Mouse (Mus musculus) midbrain, embryonic 11.5 days (tissue): ENCODE data around the gene Nox4. TPM values are rescaled to one million over a fixed set of nuclear protein-coding genes. Genes with fewer than 3 reads are reported as not detected.
"Not testable (repeated sequence)": the region's sequence is repeated elsewhere in the genome, so short reads cannot be mapped to it uniquely, and the experiment has no call there.

Source experiments
- ATAC-seq: fragments of 200-750 bp; cut with Nextera tagmentation; 2 replicates; pipeline ENCODE4 v1.8.0; 2017; ENCODE audit warnings: moderate TSS enrichment, moderate library complexity; ENCODE audit not compliant: low FRiP score
- DNase-seq: peaks from one replicate; pipeline ENCODE4 v3.0.0; 2015; ENCODE audit warnings: low spot score; ENCODE audit errors: missing footprints
- H3K27ac ChIP-seq: fragments of 300-500 bp; sonication (generic); 2 replicates; pipeline ENCODE4 v1.5.1; 2014; ENCODE audit warnings: low read depth, low read length
- H3K27me3 ChIP-seq: fragments of 300-500 bp; sonication (generic); 2 replicates; pipeline ENCODE4 v1.6.1; 2014; ENCODE audit warnings: mild to moderate bottlenecking, low read length, moderate library complexity, mixed read lengths; ENCODE audit not compliant: control insufficient read depth, insufficient read depth
- H3K36me3 ChIP-seq: fragments of 300-500 bp; sonication (generic); 2 replicates; pipeline ENCODE4 v1.6.1; 2014; ENCODE audit warnings: mild to moderate bottlenecking, low read length, moderate library complexity, mixed read lengths; ENCODE audit not compliant: control insufficient read depth, insufficient read depth
- H3K4me1 ChIP-seq: fragments of 300-500 bp; sonication (generic); 2 replicates; pipeline ENCODE4 v1.6.1; 2014; ENCODE audit warnings: low read length; ENCODE audit not compliant: control insufficient read depth, insufficient read depth
- H3K4me2 ChIP-seq: fragments of 300-500 bp; sonication (generic); 2 replicates; pipeline ENCODE4 v1.6.1; 2014; ENCODE audit warnings: mild to moderate bottlenecking, moderate library complexity
- H3K4me3 ChIP-seq: fragments of 300-500 bp; sonication (generic); 2 replicates; pipeline ENCODE4 v1.5.1; 2014; ENCODE audit warnings: low read depth, low read length
- H3K9ac ChIP-seq: fragments of 300-500 bp; sonication (generic); 2 replicates; pipeline ENCODE4 v1.6.1; 2014; ENCODE audit warnings: low read length
- H3K9me3 ChIP-seq: fragments of 300-500 bp; sonication (generic); 2 replicates; pipeline ENCODE4 v1.6.1; 2016; ENCODE audit warnings: low read length; ENCODE audit not compliant: control insufficient read depth
- WGBS: fragments of 180-500 bp; shearing (Covaris S2); extraction: QIAGEN DNeasy Blood & Tissue Kit; methylation state at CpG from one replicate; pipeline ENCODE4 v1.1.7; 2014; 5-methylcytosine and 5-hydroxymethylcytosine counted together
- polyA plus RNA-seq: library from polyadenylated mRNA; unstranded; fragments of >200 nt; fragmentation: Nextera tagmentation; extraction: Ambion mirVana; gene quantifications from 2 replicates; pipeline ENCODE4 v1.2.1, GENCODE M21; 2014

The Nox4 gene
- polyA plus RNA-seq, 1 experiment from 2014 or later = 3.0 TPM

DNA sequence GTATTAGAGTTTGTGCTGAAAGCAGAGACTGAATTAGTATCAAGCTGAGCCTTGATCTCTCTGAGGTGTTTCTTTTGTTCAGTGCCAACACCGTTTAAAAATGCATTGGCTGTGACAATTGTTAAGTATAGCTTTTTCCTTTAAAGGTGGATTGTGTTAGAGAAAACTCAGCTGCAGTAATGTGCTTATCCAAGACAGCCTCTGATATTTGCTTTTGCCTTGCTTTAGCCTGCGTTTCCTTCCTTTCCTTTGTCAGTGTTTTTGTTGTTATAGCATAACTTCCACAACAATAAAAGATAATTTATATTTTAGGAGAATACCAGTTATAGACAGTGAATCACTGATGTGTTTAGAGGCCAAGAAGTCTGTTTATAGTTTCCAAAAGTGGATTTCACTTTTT lies 106.9 kb downstream of the Nox4 start:
- Histone ChIP-seq H3K9ac (no peak overlapping the region), H3K4me1 (no peaks in the 10 kb centered on the region), H3K27ac (no peak overlapping the region), H3K36me3 (no peaks in the 10 kb centered on the region), H3K9me3 (no peaks in the 10 kb centered on the region), H3K27me3 (no peaks in the 10 kb centered on the region), H3K4me2 (no peak overlapping the region), H3K4me3 (no peak overlapping the region)
- peak; percentile 86 for DNase-seq
- 7% methylated on average over 2 of the region's 2 CpGs for WGBS
- no peak for ATAC-seq

DNA sequence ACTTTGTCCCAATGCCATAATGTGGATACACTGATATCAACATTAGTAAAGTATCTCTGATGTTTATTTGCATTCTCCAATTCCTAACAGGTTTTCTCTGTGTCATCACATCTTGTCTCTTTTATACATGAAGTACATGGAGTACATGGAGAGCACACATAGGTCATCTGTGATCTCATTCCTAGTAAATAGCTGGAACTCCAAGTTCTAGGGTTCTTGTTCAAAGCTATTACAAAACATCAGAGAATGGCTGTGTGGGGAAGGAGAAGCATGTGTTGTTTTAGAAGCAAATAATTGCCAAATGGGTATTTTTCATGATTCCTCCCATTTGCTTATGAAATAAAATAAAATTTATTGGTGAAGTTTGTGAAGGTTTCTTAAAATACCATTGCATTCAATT lies 121.9 kb downstream of the Nox4 start:
- Histone ChIP-seq H3K4me1 (no peaks in the 10 kb centered on the region), H3K4me3 (no peak overlapping the region), H3K9ac (no peak overlapping the region), H3K4me2 (no peak overlapping the region), H3K27me3 (no peaks in the 10 kb centered on the region), H3K27ac (no peak overlapping the region), H3K9me3 (no peaks in the 10 kb centered on the region), H3K36me3 (no peaks in the 10 kb centered on the region)
- no peak for ATAC-seq
- DNase-seq = no peak

DNA sequence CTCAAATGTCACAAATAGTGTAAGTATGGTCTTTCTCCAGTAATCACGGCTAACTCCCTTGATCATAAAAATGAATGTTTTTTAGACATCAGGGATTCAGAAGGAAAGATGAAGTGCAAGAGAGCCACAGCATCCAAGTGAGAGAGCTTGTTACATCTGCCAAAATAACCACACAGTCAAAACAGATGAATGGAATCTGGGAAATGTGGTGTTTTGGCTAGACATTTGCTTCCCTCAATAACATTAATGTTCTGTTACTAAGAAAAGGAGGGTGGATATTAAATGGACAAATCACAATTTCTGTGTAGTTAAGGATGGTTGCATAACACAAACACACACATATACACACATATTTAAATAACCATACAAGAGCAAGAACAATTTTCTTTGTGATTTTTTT lies 123.2 kb downstream of the Nox4 start:
- no peak overlapping the region for H3K4me2 ChIP-seq
- no peaks in the 10 kb centered on the region for H3K4me1 ChIP-seq
- H3K4me3 ChIP-seq = no peak overlapping the region
- DNase-seq (no peak), ATAC-seq (no peak)
- H3K9ac ChIP-seq = no peak overlapping the region
- 85% methylated on average over 1 of the region's 1 CpGs for WGBS
- H3K27me3 ChIP-seq = no peaks in the 10 kb centered on the region
- H3K27ac ChIP-seq = no peak overlapping the region
- no peaks in the 10 kb centered on the region for H3K36me3 ChIP-seq
- H3K9me3 ChIP-seq = no peaks in the 10 kb centered on the region

DNA sequence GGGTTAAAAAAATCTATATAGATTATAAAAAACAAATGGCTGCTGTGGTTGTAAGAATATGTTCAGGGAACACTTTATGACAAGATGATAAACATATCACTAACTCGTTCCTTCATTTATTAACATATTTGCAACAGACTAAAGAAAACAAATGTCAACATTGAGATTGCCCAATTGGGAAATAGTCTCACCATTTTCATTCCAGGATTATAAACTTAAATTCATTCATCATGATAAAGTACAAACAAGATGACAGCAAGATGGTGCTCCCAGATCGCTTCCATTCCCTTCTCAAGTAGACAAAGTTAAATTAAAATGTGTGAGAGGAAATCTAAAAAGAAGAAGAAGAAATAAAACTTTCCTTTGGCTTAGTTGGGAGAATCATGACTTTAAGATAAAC lies 124.9 kb downstream of the Nox4 start:
- no peaks in the 10 kb centered on the region for H3K27me3 ChIP-seq
- no peak overlapping the region for H3K27ac ChIP-seq
- DNase-seq (no peak), ATAC-seq (no peak)
- no peaks in the 10 kb centered on the region for H3K4me1 ChIP-seq
- no peaks in the 10 kb centered on the region for H3K9me3 ChIP-seq
- WGBS = 91% methylated on average over 2 of the region's 2 CpGs
- no peaks in the 10 kb centered on the region for H3K36me3 ChIP-seq
- H3K9ac ChIP-seq = no peak overlapping the region
- no peak overlapping the region for H3K4me2 ChIP-seq
- no peak overlapping the region for H3K4me3 ChIP-seq

DNA sequence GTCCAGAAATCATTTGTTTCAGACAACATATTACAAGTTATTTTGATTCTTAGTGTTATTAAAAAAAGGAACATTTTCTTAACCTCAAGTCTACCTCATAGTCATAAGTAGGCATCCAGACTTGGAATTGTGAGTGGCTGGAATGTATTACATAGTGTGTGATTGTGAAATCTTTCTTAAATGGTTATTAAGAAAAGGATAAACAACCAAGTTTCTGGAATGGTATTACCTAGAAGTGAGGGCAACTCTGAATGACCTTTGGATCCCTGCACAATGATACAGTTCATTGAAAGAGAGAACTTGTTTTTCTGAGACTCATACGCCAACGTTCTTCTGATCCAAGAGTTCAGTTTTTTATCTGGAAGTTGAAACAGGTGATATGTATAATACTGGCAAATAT lies 125.4 kb downstream of the Nox4 start:
- H3K27me3 ChIP-seq = no peaks in the 10 kb centered on the region
- DNase-seq (no peak), ATAC-seq (no peak)
- no peak overlapping the region for H3K27ac ChIP-seq
- H3K4me3 ChIP-seq = no peak overlapping the region
- no peaks in the 10 kb centered on the region for H3K9me3 ChIP-seq
- H3K4me1 ChIP-seq = no peaks in the 10 kb centered on the region
- H3K9ac ChIP-seq = no peak overlapping the region
- no peaks in the 10 kb centered on the region for H3K36me3 ChIP-seq
- H3K4me2 ChIP-seq = no peak overlapping the region
- WGBS = 91% methylated on average over 2 of the region's 2 CpGs

DNA sequence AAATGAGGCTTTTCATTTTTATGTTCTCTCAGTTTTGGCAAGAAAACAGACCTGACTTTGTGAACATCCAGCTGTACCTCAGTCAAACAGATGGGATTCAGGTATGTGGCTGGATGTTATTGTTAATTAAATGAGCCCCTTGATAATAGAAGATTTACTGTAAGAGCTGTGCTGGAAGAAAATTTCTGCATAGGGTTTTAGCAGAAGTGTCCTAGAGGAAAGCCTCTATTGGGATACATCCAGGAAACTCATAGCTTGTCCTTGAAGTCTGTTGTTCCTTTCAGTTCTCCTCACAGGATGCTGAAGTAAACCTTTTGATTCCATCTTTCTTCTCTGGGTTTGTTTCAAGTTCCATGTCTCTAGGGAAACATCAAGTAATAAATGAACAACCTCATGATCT lies 128.4 kb downstream of the Nox4 start:
- Histone ChIP-seq H3K4me1 (no peaks in the 10 kb centered on the region), H3K4me2 (no peak overlapping the region), H3K9ac (no peak overlapping the region), H3K27ac (no peak overlapping the region), H3K27me3 (no peaks in the 10 kb centered on the region), H3K36me3 (no peaks in the 10 kb centered on the region), H3K9me3 (no peaks in the 10 kb centered on the region), H3K4me3 (no peak overlapping the region)
- no peak for ATAC-seq
- DNase-seq = no peak

GRCm38 (mm10) chr7:87374935-87375334 lies 129.0 kb downstream of the Nox4 start:
- H3K9me3 ChIP-seq = no peaks in the 10 kb centered on the region
- ATAC-seq = no peak
- H3K4me2 ChIP-seq = no peak overlapping the region
- H3K4me1 ChIP-seq = no peaks in the 10 kb centered on the region
- 70% methylated on average over 2 of the region's 2 CpGs for WGBS
- no peaks in the 10 kb centered on the region for H3K27me3 ChIP-seq
- no peak overlapping the region for H3K4me3 ChIP-seq
- no peak for DNase-seq
- no peak overlapping the region for H3K9ac ChIP-seq
- H3K27ac ChIP-seq = no peak overlapping the region
- no peaks in the 10 kb centered on the region for H3K36me3 ChIP-seq

GRCm38 (mm10) chr7:87397023-87397422 lies 151.1 kb downstream of the Nox4 start:
- no peaks in the 10 kb centered on the region for H3K4me1 ChIP-seq
- no peak for DNase-seq
- 91% methylated on average over 7 of the region's 7 CpGs for WGBS
- no peaks in the 10 kb centered on the region for H3K36me3 ChIP-seq
- no peaks in the 10 kb centered on the region for H3K27me3 ChIP-seq
- H3K27ac ChIP-seq = no peak overlapping the region
- no peak overlapping the region for H3K4me2 ChIP-seq
- no peak for ATAC-seq
- no peaks in the 10 kb centered on the region for H3K9me3 ChIP-seq
- no peak overlapping the region for H3K9ac ChIP-seq
- H3K4me3 ChIP-seq = no peak overlapping the region

GRCm38 (mm10) chr7:87411373-87411772 lies 165.5 kb downstream of the Nox4 start:
- not testable (repeated sequence) for H3K27ac ChIP-seq, ATAC-seq, H3K4me2 ChIP-seq, H3K9ac ChIP-seq, H3K4me1 ChIP-seq, H3K36me3 ChIP-seq, H3K27me3 ChIP-seq, DNase-seq, H3K4me3 ChIP-seq, H3K9me3 ChIP-seq
- 8% methylated on average over 4 of the region's 4 CpGs for WGBS

GRCm38 (mm10) chr7:87413271-87413670 lies 167.4 kb downstream of the Nox4 start:
- ATAC-seq = no peak

More at GRCm38 (mm10) chr7:87413271-87413670, 167.4 kb downstream of the Nox4 start:
- H3K4me2 ChIP-seq = no peak overlapping the region
- H3K9me3 ChIP-seq = no peaks in the 10 kb centered on the region
- H3K36me3 ChIP-seq = no peaks in the 10 kb centered on the region
- H3K4me3 ChIP-seq = no peak overlapping the region
- no peak overlapping the region for H3K27ac ChIP-seq
- H3K27me3 ChIP-seq = no peaks in the 10 kb centered on the region
- no peaks in the 10 kb centered on the region for H3K4me1 ChIP-seq
- 80% methylated on average over 1 of the region's 1 CpGs for WGBS
- H3K9ac ChIP-seq = no peak overlapping the region
- no peak for DNase-seq
